Mouse (Mus musculus) ES-E14 (cell line): ENCODE measurements at regions not wholly inside any gene's neighbourhood (a gene's known extent, or its start where the extent isn't known, plus 50 kb on each side); places are given as distances from the start of the nearest gene placed in this dataset.
"Not testable (repeated sequence)": the region's sequence is repeated elsewhere in the genome, so short reads cannot be mapped to it uniquely, and the experiment has no call there.

ENCODE experiments used
- CHD2 ChIP-seq: IDR thresholded peaks from 2 replicates; pipeline ENCODE4 v1.6.1; 2014; ENCODE audit warnings: mild to moderate bottlenecking, low read depth, low read length, inconsistent platforms
- HCFC1 ChIP-seq: IDR thresholded peaks from 2 replicates; pipeline ENCODE4 v1.6.1; 2012; ENCODE audit warnings: low read length, inconsistent platforms, borderline replicate concordance; ENCODE audit not compliant: insufficient read depth
- MAFK ChIP-seq: IDR thresholded peaks from 2 replicates; pipeline ENCODE4 v1.6.1; 2014; ENCODE audit warnings: mild to moderate bottlenecking, low read depth, low read length, inconsistent platforms; ENCODE audit not compliant: insufficient read depth
- ZC3H11A ChIP-seq: IDR thresholded peaks from 2 replicates; pipeline ENCODE4 v1.6.1; 2012; ENCODE audit warnings: low read depth, mild to moderate bottlenecking, inconsistent platforms, low read length, borderline replicate concordance
- ZNF384 ChIP-seq: IDR thresholded peaks from 2 replicates; pipeline ENCODE4 v1.6.1; 2012; ENCODE audit warnings: low read depth, low read length, inconsistent platforms

DNA sequence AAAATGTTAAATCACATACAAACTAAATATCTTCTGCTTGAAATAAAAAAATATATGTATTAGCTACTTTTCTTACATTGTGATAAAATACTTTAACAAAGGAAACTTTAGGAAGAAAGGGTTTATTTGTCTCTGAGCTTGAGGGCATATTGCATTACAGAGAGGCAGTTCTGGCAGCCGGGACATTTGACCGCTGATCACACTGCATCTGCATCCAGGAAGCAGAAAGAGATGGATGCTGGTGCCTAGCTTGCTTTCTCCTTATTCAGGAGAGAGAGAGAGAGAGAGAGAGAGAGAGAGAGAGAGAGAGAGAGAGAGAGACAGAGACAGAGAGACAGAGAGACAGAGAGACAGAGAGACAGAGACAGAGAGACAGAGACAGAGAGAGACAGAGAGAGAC lies 137.7 kb upstream of the Tacstd2 start:
- TF ChIP-seq HCFC1, ZC3H11A, CHD2, ZNF384, MAFK: not testable (repeated sequence)
